Mouse (Mus musculus): ENCODE data around the gene Dlg5. TPM values are rescaled to one million over a fixed set of nuclear protein-coding genes. Genes with fewer than 3 reads are reported as not detected.

Dlg5 gene
- polyA plus RNA-seq, 1 experiment from 2014 or later, result 13.5 TPM

DNA sequence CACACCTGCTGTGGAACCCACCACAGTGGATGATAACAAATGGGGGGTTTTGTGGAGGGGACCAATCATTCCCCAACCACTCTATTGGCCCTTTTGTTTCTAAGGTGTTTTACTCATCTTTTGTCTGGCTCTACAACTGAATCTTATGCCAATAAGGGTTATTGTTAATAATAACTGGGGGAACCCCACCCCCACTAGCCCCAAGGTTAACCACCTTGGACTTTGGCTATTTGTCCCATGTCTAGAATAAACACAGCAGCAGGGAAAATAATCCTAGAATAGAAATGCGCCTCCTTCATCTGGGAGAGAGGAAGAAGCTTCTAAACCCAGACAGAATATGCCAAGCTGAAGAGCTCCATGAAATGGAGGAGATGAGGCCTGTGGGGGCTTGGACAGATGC lies 151.1 kb downstream of the Dlg5 start:
- 86% methylated on average over 1 of the region's 1 CpGs for WGBS
- Histone ChIP-seq H3K9me3 (no peaks in the 10 kb centered on the region), H3K4me3 (replicated peaks) (no peak overlapping the region), H3K27ac (no peak overlapping the region), H3K27me3 (replicated peaks) (no peaks in the 10 kb centered on the region), H3K36me3 (no peaks in the 10 kb centered on the region), H3K4me2 (no peak overlapping the region), H3K4me1 (no peaks in the 10 kb centered on the region), H3K9ac (no peak overlapping the region)
- ATAC-seq (ENCODE audit: insufficient read depth, low FRiP score, low read depth), result no peak

DNA sequence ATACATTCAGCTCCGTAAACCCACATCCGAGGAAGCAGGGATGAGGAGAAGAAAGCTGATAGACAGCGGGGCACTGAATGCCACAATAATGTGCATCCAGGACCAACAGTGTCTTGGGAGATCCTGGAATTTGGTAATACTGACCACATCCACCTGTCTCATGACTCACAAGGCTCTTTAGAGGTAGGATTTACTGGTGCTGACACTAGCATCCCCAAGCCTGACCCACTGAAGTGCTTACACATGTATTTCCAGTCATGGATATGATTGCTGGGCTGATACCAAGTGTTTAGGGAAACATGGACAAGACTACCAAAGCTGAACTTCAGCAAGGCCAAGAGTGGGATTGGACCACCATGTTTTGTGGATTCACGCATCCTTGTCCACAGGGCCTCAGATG lies 152.5 kb downstream of the Dlg5 start:
- 89% methylated on average over 4 of the region's 4 CpGs for WGBS
- H3K9ac ChIP-seq, result no peak overlapping the region
- ATAC-seq (ENCODE audit: insufficient read depth, low FRiP score, low read depth), result no peak
- no peaks in the 10 kb centered on the region for H3K36me3 ChIP-seq
- H3K4me2 ChIP-seq, result no peak overlapping the region
- H3K4me1 ChIP-seq, result no peaks in the 10 kb centered on the region
- H3K27ac ChIP-seq, result no peak overlapping the region
- no peaks in the 10 kb centered on the region for H3K9me3 ChIP-seq
- H3K4me3 ChIP-seq (replicated peaks), result no peak overlapping the region
- no peaks in the 10 kb centered on the region for H3K27me3 ChIP-seq (replicated peaks)

DNA sequence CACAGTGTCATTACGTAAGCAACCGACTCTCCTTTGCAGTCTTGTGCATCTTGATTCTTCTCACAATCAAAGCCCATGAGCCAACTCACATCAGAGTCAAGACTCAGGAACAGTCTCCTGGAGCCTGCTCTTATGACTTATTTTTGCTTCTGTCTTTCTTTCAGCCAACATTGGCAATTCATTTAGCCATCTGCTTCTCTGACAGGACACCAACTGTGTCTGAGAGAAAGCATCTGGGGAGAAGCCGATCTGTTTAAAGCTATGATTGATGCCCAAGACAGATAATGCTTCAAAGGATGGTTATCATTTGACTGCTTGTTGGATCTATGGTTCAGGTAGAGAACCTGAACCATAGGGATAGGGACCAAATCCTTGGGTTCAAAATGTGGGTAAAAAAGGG lies 153.3 kb downstream of the Dlg5 start:
- ATAC-seq (ENCODE audit: insufficient read depth, low FRiP score, low read depth), result no peak
- Histone ChIP-seq H3K4me1 (no peaks in the 10 kb centered on the region), H3K27me3 (replicated peaks) (no peaks in the 10 kb centered on the region), H3K4me3 (replicated peaks) (no peak overlapping the region), H3K27ac (no peak overlapping the region), H3K9ac (no peak overlapping the region), H3K4me2 (no peak overlapping the region), H3K36me3 (no peaks in the 10 kb centered on the region), H3K9me3 (no peaks in the 10 kb centered on the region)
- 76% methylated on average over 3 of the region's 3 CpGs for WGBS

DNA sequence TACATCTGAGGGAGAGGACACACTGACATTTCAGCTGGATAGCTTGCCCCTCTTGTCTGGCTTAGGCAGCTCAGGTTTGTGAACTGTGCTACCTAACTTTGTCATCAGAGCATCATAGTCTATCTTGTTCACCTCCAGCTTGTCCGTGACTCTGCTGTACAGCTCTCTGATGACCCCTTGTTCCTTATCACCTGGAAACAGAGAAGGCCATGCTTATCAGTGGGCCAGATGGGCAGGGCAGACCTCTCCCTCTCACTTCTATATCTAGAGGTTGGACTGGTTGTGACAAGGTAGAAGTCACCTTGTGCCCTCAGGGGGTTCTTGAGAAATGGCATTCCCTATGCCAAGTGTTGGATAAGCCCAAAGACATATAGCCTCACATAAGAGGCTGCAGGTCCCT lies 154.9 kb downstream of the Dlg5 start:
- no peaks in the 10 kb centered on the region for H3K9me3 ChIP-seq
- no peak overlapping the region for H3K4me2 ChIP-seq
- H3K27me3 ChIP-seq (replicated peaks), result no peaks in the 10 kb centered on the region
- no peak overlapping the region for H3K4me3 ChIP-seq (replicated peaks)
- WGBS, result 53% methylated on average over 1 of the region's 1 CpGs
- no peaks in the 10 kb centered on the region for H3K4me1 ChIP-seq
- H3K27ac ChIP-seq, result no peak overlapping the region
- no peak; the same call in 1 of the 2 replicates for ATAC-seq (ENCODE audit: insufficient read depth, low FRiP score, low read depth)
- no peak overlapping the region for H3K9ac ChIP-seq
- no peaks in the 10 kb centered on the region for H3K36me3 ChIP-seq

DNA sequence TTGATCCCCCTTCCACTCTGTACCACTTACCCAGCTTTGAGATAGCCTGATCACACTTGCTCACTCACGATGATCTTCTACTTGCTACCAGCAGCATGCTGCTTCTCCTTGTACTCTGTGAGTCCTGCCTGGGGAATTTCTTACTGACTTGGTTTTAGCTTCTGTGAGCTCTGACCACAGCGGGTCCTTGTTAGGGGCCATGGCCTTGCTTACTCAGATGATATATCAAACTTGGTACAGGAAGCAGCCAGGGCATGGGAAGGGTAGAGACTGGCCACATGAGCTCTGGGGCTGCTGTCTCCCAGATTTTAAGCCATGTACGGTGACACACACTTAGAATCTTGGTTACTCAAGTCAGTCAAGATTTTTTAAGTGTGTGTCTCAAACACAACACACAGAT lies 156.5 kb downstream of the Dlg5 start:
- Histone ChIP-seq H3K9ac (no peak overlapping the region), H3K36me3 (no peaks in the 10 kb centered on the region), H3K27me3 (replicated peaks) (no peaks in the 10 kb centered on the region), H3K9me3 (no peaks in the 10 kb centered on the region), H3K27ac (no peak overlapping the region), H3K4me1 (no peaks in the 10 kb centered on the region), H3K4me2 (no peak overlapping the region), H3K4me3 (replicated peaks) (no peak overlapping the region)
- ATAC-seq (ENCODE audit: insufficient read depth, low FRiP score, low read depth), result no peak
- 73% methylated on average over 3 of the region's 3 CpGs for WGBS

DNA sequence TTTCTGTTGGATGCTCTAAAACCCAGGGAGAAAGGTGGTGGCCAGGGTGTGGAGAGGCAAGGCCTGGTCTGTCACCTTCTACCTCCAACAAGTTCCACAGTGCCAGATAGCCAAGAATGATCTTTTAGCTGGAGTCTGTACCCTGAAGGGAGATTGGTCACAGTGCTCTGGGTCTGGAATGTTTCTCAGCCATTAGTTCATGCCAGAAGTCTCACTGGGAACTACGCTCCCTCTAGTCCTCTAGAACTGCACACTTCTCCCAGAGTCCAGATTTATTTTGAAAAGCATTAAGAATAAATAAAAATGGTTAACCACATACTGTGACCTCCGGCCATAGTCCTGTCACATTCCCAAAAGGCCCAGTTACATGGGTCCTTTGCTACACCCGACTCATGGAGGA lies 158.3 kb downstream of the Dlg5 start:
- Histone ChIP-seq H3K27ac (no peak overlapping the region), H3K4me3 (replicated peaks) (no peak overlapping the region), H3K27me3 (replicated peaks) (no peaks in the 10 kb centered on the region), H3K4me1 (no peaks in the 10 kb centered on the region), H3K4me2 (no peak overlapping the region), H3K36me3 (no peaks in the 10 kb centered on the region), H3K9ac (no peak overlapping the region), H3K9me3 (no peaks in the 10 kb centered on the region)
- WGBS, result 87% methylated on average over 3 of the region's 3 CpGs
- ATAC-seq (ENCODE audit: insufficient read depth, low FRiP score, low read depth), result no peak

DNA sequence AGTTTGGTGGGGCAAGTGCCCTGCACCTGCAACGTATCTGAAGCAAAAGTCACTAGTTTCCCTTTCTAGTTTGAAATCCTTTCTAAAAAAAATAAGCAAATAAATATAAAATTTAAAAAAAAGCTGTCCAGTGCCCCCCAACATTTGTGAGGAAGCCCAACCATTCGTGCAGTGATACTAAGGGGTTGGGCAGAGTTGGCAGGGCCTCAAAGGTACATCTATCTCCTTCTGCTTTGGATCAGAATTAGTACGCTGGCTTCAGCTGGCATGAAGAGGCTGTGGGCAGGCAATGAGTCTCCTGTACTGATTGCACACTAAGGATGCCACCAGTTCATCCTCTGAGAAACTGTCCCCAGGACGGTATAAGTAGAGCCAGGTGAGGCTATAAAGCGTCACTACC lies 159.2 kb downstream of the Dlg5 start:
- H3K27me3 ChIP-seq (replicated peaks), result no peaks in the 10 kb centered on the region
- ATAC-seq (ENCODE audit: insufficient read depth, low FRiP score, low read depth), result no peak
- H3K36me3 ChIP-seq, result no peaks in the 10 kb centered on the region
- no peaks in the 10 kb centered on the region for H3K9me3 ChIP-seq
- WGBS, result 67% methylated on average over 5 of the region's 5 CpGs
- H3K4me3 ChIP-seq (replicated peaks), result no peak overlapping the region
- no peak overlapping the region for H3K27ac ChIP-seq
- H3K9ac ChIP-seq, result no peak overlapping the region
- H3K4me1 ChIP-seq, result no peaks in the 10 kb centered on the region
- no peak overlapping the region for H3K4me2 ChIP-seq

Small RNA genes lying within 50 kb of the gene (microRNA-seq; reads per million reads assigned to microRNA genes)
- gene Mir7210, result not detected

Other genes starting within 250 kb of the Dlg5 start
- gene Kcnma1, start 231.4 kb downstream of the Dlg5 start, polyA plus RNA-seq (2015; fragmentation: Nextera tagmentation; extraction: Ambion mirVana), result 11.2 and 11.4 TPM in 2 replicates
- not detected in 2 replicates for gene E330034G19Rik, start 47.3 kb upstream of the Dlg5 start, polyA plus RNA-seq (2015; fragmentation: Nextera tagmentation; extraction: Ambion mirVana)
- gene Polr3a, start 241.1 kb upstream of the Dlg5 start, polyA plus RNA-seq (2015; fragmentation: Nextera tagmentation; extraction: Ambion mirVana), result 15.3 and 19.3 TPM in 2 replicates
- 881 and 1,042 TPM in 2 replicates for gene Rps24, start 241.2 kb upstream of the Dlg5 start, polyA plus RNA-seq (2015; fragmentation: Nextera tagmentation; extraction: Ambion mirVana)

All from stomach, embryonic 15.5 days (tissue).